ENCODE assay signal across 11 mouse cellular contexts in genomic region chr2:70444141-70444540, GRCm38 (mm10). TPM values are rescaled to one million over a fixed set of nuclear protein-coding genes. Genes with fewer than 3 reads are reported as not detected.
DNase-seq lines count a peak whose midpoint lies in the region; ATAC-seq lines count a peak whose summit lies in the region.
"Had no signal": no experiment of that assay in that cellular context is flagged by ENCODE, and none has a peak within 500 bp of the region (broad histone marks: within the 10 kb centered on the region; RNA-seq: fewer than 3 reads in every experiment).

No protein-coding gene starts in this region.

- no peak overlapping the region for H3K27ac ChIP-seq in kidney, embryonic 16.5 days (ENCODE audit: low read length)
- peak overlapping the region; percentile 54 for H3K27ac ChIP-seq in forebrain, embryonic 15.5 days (replicated peaks)
- no peak overlapping the region for H3K27ac ChIP-seq in midbrain, embryonic 14.5 days (replicated peaks; ENCODE audit: low read depth, low read length)
- H3K27ac ChIP-seq: liver, embryonic 12.5 days; stomach, embryonic 15.5 days had no signal

- peaks cover 8% of the 10 kb centered on the region; the same call in 1 of the 2 replicates for H3K27me3 ChIP-seq in kidney, embryonic 16.5 days (ENCODE audit: insufficient read depth, low read length)
- H3K27me3 ChIP-seq in forebrain, embryonic 15.5 days: no peaks in the 10 kb centered on the region
- H3K27me3 ChIP-seq in midbrain, embryonic 14.5 days (ENCODE audit: control insufficient read depth, insufficient read depth, low read length): no peaks in the 10 kb centered on the region
- H3K27me3 ChIP-seq: stomach, embryonic 15.5 days had no signal

- ATAC-seq in kidney, embryonic 16.5 days (ENCODE audit: low FRiP score, low TSS enrichment): no peak
- ATAC-seq in forebrain, embryonic 15.5 days (replicated peaks): peak; percentile 73
- ATAC-seq in midbrain, embryonic 14.5 days (ENCODE audit: low FRiP score, low TSS enrichment): no peak; the same call in 1 of the 2 replicates
- ATAC-seq in inflammation-experienced regulatory T-cells, adult 6 months: no peak
- ATAC-seq: liver, embryonic 12.5 days had no signal

- H3K36me3 ChIP-seq in kidney, embryonic 16.5 days (ENCODE audit: insufficient read depth, low read length): no peaks in the 10 kb centered on the region
- H3K36me3 ChIP-seq in forebrain, embryonic 15.5 days: no peaks in the 10 kb centered on the region
- H3K36me3 ChIP-seq in midbrain, embryonic 14.5 days (ENCODE audit: control insufficient read depth, insufficient read depth, low read length): no peaks in the 10 kb centered on the region
- H3K36me3 ChIP-seq: liver, embryonic 12.5 days; stomach, embryonic 15.5 days had no signal

- no peak overlapping the region for H3K4me3 ChIP-seq in kidney, embryonic 16.5 days (ENCODE audit: low read length)
- H3K4me3 ChIP-seq in forebrain, embryonic 15.5 days: no peak overlapping the region
- no peak overlapping the region for H3K4me3 ChIP-seq in midbrain, embryonic 14.5 days (replicated peaks; ENCODE audit: low read depth, low read length)
- H3K4me3 ChIP-seq: liver, embryonic 12.5 days; myocyte; stomach, embryonic 15.5 days had no signal

- H3K9me3 ChIP-seq in kidney, embryonic 16.5 days (ENCODE audit: low read length): no peaks in the 10 kb centered on the region
- no peaks in the 10 kb centered on the region for H3K9me3 ChIP-seq in forebrain, embryonic 15.5 days
- H3K9me3 ChIP-seq in midbrain, embryonic 14.5 days (ENCODE audit: control insufficient read depth, low read length): no peaks in the 10 kb centered on the region
- H3K9me3 ChIP-seq: liver, embryonic 12.5 days; stomach, embryonic 15.5 days had no signal

- H3K4me1 ChIP-seq in kidney, embryonic 16.5 days (ENCODE audit: insufficient read depth, low read length): peaks cover 4% of the 10 kb centered on the region; the same call in 1 of the 2 replicates
- peaks cover 30% of the 10 kb centered on the region for H3K4me1 ChIP-seq in forebrain, embryonic 15.5 days
- H3K4me1 ChIP-seq in midbrain, embryonic 14.5 days (ENCODE audit: control insufficient read depth, insufficient read depth, low read length): peaks cover 13% of the 10 kb centered on the region
- H3K4me1 ChIP-seq: liver, embryonic 12.5 days; stomach, embryonic 15.5 days had no signal

- peak overlapping the region; percentile 10 for H3K4me2 ChIP-seq in kidney, embryonic 16.5 days (replicated peaks; ENCODE audit: low read depth, low read length)
- H3K4me2 ChIP-seq in forebrain, embryonic 15.5 days (replicated peaks): peak overlapping the region; percentile 20
- H3K4me2 ChIP-seq in midbrain, embryonic 14.5 days (ENCODE audit: low read length): peak overlapping the region; percentile 29
- H3K4me2 ChIP-seq: liver, embryonic 12.5 days had no signal

- 4% methylated on average over 7 of the region's 7 CpGs for WGBS in kidney, embryonic 16.5 days
- 9% methylated on average over 7 of the region's 7 CpGs for WGBS in forebrain, embryonic 15.5 days
- 6% methylated on average over 7 of the region's 7 CpGs for WGBS in midbrain, embryonic 14.5 days

- no peak for DNase-seq in kidney, adult 18-20 months
- DNase-seq in cerebellum, adult 9-10 months: peak; percentile 80
- DNase-seq in midbrain, embryonic 14.5 days: peak; percentile 60
- DNase-seq in thymus, adult 18-20 months: no peak
- DNase-seq in adipocyte (ENCODE audit: low spot score): no peak

- H3K9ac ChIP-seq in kidney, embryonic 16.5 days (replicated peaks; ENCODE audit: low read length): no peak overlapping the region
- H3K9ac ChIP-seq in forebrain, embryonic 15.5 days (replicated peaks): no peak overlapping the region
- H3K9ac ChIP-seq in midbrain, embryonic 14.5 days (replicated peaks; ENCODE audit: low read length): no peak overlapping the region
- H3K9ac ChIP-seq: liver, embryonic 12.5 days; stomach, embryonic 15.5 days had no signal

RNA-seq across cellular contexts. Expression of gene Sp5, which starts 30.6 kb away (rescaled TPM):
- 1.9 and 2.1 TPM in 2 replicates for polyA plus RNA-seq in kidney, embryonic 16.5 days (2015; fragmentation: Nextera tagmentation; extraction: Ambion mirVana)
- polyA plus RNA-seq in forebrain, embryonic 15.5 days (2015; fragmentation: Nextera tagmentation; extraction: Ambion mirVana): 4.2 and 4.5 TPM in 2 replicates
- polyA plus RNA-seq in midbrain, embryonic 14.5 days (2014; fragmentation: Nextera tagmentation; extraction: Ambion mirVana): 28.3 and 31.2 TPM in 2 replicates
- polyA plus RNA-seq in inflammation-experienced regulatory T-cells, adult 6 months (2017; shearing (Covaris generic)): not detected
- polyA plus RNA-seq: myocyte had no signal

Comparison
In these comparisons a context has a peak if more than half of its experiments do, and no peak if none do; other contexts are left out.
1. DNase-seq: peak in cerebellum, adult 9-10 months (single experiment) and midbrain, embryonic 14.5 days (single experiment); none in kidney, adult 18-20 months (single experiment), thymus, adult 18-20 months (0 of 2) and adipocyte (single experiment).
2. Peak in every context shown above with its lines, with median percentiles within 50 percentile points of each other: H3K4me2 ChIP-seq.